Mouse (Mus musculus): Measurements from ENCODE around the gene Csgalnact2.

The Csgalnact2 gene

GRCm38 (mm10) chr6:118138731-118139709 lies at the start of gene Csgalnact2:
Csgalnact2 (minus strand) TSS chr6:118139140.
- DNase-seq: peak; percentile 97

DNA sequence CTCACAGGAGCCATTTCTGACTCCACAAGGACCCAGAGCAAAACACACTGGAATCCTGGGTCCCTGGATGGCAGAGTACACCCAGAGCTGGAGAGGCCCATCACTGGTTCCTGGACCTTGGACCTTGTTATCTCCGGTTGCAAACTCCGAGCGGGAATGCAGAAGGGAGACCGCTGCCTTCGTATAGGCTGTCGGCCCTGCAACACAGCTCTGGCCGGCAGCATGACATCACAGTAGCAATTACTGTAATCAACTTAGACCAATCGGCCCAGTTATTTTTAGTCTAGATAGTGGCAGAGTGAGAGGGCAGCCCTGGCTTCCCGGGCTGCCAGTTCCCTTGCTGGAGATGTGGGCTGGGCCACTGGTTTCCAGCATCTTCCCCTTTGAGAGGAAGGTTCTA lies 49.7 kb upstream of the Csgalnact2 start:
- DNase-seq: no peak

DNA sequence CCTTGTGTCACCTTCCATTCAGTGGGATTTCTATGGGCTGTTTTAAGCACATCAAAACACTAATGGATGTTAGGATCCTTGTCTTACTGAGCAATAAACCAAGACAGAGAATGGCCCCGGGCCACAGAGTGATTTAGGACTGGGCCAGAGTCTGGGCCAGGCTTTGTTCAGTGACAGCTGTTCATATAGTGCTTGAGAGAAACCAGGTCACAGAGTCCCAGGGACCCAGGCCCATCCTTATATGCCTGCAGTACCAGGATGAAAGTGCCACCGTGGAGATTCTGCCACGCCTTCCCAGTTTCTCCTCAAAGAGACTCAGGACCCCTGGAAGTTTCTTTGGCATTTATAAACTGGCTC lies 48.3 kb upstream of the Csgalnact2 start:
- peak; percentile 29 for DNase-seq

DNA sequence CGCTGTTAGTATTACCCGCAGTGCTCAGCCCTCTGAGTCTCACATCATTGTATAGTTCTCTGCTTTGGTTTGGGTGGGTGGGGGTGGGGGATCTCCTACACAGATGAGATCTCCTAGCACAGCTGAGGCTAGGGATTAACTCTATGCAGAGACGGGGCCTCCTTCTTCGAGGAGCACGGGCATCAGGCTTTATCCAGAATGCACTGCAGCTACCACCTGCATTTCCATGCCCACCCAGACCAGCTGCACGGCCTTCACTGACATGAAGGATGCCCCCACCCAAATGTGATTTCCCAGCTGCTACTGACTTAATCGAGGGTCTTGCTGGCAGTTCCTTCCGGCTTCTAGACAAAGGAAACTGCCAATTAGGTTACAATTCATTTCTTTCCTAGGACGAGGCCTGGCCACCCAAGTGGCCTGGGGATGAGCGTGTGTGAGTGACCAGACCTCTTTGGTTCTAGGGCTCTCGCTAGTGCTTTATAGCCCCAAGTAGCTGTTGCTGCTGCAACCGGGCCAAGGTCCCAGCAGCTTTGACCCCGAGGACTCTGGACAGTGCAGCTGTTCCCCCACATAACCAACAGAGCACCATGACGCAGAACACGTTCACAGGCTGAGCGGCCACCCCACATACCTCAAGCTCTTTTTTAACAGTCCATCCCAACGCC lies 47.8 kb upstream of the Csgalnact2 start:
- DNase-seq: peak; percentile 37

DNA sequence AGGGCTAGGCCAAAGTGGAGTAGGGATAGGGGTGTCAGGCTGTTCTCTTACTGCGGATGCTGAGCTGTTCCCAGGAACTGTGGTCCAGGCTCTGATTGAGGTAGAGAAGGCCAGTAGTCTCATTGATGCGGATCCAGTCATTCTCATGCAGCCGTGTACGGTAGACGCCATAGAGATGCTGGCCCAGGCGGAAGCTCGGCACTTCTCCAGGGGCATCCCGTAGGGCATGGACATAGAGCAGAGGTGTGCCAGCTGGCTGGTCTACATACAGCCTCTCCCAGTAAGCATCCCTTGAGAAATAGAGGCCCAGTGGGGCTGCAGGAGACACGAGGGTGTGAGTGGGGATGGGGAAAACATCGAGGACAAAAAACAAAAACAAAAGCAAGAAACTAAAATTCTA lies 45.2 kb upstream of the Csgalnact2 start:
- no peak for DNase-seq

- DNase-seq: no peak
Measured at GRCm38 (mm10) chr6:118180085-118180423, 41.1 kb upstream of the Csgalnact2 start.

DNA sequence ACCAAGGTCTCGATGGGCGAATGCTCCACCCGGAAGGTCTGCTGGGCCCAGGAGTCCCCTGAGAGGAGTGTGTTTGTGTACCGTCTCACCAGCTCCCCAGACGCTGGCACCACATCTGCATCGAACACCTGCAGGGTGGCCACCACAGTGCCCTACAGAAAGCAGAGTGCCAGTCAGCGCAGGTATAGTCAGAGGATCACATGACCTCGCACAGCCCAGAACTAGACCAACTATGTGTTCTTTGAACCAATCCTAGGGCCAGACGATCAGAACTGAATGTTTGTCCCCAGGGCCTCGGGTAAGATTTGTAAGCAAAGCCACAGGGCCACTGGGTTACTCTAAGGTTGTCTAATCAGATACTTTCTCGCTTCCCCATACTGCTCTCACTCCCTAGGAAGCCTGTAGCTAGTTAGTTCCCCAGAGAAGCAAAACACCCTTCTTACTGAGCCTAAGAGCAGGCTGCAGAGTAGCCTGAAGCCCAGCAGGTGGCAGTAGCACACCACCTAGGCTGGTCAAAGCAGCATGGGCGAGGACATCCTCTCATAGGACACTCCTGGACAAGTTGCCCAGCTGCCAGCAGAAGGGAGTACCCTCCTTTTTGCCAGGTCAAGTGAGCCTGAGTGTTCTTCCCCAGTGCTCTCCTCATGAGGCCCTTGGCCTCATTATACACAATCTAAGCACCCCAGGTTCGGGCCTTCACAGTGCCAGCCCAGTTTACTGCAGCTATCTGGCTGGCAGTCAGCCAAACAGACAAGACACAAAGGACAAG lies 40.6 kb upstream of the Csgalnact2 start:
- DNase-seq: peak; percentile 83

DNA sequence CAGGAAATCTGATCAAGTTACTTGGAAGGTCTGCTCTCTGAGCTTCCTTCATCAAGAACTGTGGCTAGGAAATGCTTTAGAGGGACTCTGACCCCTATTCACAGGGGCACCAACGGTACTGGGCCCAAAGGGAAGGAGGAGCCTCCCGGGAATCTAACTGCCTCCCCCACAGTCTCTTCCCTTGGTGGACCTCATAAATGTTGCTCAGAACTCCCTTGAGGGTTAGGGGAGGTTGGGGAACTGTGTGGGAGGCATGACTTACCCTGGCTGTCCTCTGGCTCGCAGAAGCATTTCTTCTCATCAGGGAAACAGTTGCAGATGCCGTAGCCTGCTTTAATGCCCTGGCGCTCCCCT lies 35.0 kb upstream of the Csgalnact2 start:
- DNase-seq: peak; percentile 16

DNA sequence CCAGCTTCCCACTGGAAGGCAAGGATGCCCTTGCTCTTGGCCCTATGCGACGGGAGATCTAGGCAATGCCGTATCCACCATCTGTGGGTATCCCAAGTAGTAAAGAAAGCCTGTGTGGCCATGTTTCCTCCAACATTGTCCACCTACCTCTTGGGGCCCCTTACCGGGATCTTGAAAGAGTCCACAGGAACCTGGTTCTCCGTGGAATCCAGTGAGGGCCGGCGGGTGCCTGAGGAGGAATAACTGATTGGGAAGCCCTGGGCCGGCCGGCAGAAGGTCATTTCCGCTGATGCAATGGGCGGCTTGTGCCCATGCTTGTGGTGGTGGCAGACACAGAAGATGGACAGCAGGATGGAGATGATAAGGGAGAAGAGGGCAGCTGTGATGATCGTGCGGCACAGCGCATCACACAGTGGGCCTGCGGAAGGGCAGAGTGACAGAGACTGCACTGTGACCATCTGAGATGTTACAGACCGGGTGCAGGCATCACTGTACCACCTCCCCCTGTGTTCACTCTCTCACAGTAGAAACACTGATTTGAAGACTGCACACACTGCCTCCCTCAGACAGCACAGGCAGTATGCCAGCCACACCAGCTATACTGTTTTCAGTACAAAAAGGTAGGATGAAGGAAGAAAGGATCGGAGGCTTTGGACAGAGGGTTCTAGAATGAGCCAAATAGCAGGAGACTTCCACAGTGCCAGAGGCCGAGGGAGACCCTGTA lies 34.5 kb upstream of the Csgalnact2 start:
- DNase-seq: no peak

DNA sequence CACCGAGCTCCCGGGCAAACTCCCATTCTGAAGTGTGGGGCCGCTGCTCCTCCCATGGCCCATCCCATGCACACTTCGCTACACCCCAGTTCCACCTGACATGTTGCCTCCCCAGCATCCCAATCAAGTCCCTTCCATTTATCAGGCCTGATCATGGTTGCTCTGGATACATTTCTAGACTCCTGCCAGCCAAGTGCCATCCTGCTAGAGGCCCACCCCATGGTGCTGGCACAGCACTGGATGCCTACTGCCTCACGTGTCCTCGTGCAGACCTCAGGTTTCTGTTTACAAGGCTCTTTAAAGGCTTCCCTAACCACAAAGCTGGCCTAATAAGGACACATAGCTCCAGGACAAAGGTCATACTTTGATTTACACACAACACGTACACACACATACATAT lies 32.4 kb upstream of the Csgalnact2 start:
- no peak for DNase-seq

DNA sequence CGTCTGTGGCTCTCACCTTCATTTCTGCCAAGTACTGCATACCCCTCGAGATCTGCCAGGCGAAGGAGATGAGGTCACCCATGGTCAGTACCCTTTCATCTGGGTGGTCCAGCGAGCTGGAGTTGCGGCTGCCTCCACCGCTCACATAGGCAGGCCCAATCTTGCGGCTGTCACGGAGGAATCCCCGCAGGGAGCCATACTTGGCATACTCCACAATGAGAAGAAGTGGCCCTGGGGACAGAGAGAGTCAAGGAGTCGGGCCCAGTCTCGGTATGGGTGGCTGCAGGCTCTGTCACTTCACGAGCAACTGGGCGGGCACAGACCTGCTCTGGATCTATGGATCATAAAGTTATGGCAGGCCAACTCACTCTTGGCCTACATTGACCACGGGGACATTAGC lies 29.2 kb upstream of the Csgalnact2 start:
- DNase-seq: no peak

GRCm38 (mm10) chr6:118167013-118167412 lies 28.1 kb upstream of the Csgalnact2 start:
- DNase-seq: no peak

GRCm38 (mm10) chr6:118165516-118165915 lies 26.6 kb upstream of the Csgalnact2 start:
- no peak for DNase-seq

- DNase-seq: no peak
Measured at GRCm38 (mm10) chr6:118164691-118165090, 25.8 kb upstream of the Csgalnact2 start.

DNA sequence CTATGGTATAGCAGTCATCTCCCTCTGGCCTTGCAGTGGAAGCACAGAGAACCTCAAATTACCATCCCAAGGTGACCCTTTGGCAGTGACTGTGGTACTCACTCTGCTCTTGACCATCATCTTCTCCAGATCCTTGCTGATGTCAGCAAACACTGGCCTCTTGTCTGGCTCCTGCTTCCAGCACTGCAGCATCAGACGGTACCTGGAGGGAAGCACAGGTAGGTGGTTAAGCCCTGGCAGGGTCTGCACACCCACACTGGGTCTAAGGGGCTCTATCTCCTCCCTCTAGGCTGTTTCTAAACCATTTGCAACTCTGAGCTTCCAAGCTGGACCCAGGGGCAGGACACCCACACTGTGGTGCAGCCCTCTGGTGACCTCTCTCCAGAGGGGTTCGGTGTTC lies 24.1 kb upstream of the Csgalnact2 start:
- DNase-seq: no peak

- DNase-seq: no peak
Measured at GRCm38 (mm10) chr6:118162457-118163082, 23.6 kb upstream of the Csgalnact2 start.

DNA sequence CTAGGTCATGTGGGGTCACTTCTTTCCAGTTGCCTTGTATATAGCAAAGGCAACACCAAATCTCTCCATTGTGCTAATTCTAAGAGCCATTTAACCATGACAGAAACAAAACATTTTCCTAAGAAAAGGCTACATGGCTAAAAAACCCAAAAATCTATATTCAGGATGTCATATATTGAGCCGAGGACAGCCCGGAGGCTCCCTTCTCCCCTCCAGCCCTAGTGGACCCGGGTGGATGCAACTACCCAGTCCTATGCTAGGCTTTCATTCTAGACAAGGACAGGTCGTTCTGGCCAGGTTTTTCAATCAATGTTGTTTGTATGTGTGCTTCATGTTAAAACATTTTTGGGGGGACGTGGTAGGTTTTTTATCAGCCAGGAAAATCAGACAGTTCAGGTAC lies 14.2 kb upstream of the Csgalnact2 start:
- DNase-seq: no peak

GRCm38 (mm10) chr6:118150988-118151387 lies 12.0 kb upstream of the Csgalnact2 start:
- DNase-seq: no peak

GRCm38 (mm10) chr6:118150538-118150937 lies 11.6 kb upstream of the Csgalnact2 start:
- no peak for DNase-seq

GRCm38 (mm10) chr6:118150128-118150527 lies 11.2 kb upstream of the Csgalnact2 start:
- DNase-seq: no peak

GRCm38 (mm10) chr6:118140961-118141360 lies 2.0 kb upstream of the Csgalnact2 start:
- DNase-seq: no peak

DNA sequence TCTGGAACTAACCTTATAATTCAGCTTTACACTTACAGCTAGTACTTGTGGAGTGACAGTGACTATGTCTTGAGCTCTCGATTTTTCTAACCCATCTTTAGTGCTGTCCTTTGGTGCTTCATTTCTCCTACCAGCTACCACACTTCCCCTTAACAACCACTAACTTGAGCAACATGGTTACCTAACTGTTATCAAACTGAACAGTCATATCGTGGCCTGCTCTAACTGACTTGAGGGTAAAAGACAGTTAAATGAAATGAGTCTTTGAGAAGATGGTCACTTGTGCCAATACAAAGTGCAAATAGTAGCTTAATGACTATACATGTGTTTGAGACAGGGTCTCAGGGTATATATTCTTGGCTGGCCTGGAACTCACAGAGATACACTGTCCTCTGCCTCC lies 1.8 kb downstream of the Csgalnact2 start:
- no peak for DNase-seq
